Mouse (Mus musculus) leukemia stem cell, adult 10-12 weeks (primary cell): ENCODE measurements around the gene Olfr524. TPM values are rescaled to one million over a fixed set of nuclear protein-coding genes. Genes with fewer than 3 reads are reported as not detected.

Experiments used
- polyA plus RNA-seq: library from polyadenylated mRNA; stranded (reverse); fragments of >175 nt; gene quantifications from 2 replicates; pipeline ENCODE4 v1.2.3, GENCODE M21; 2012; ENCODE audit warnings: low replicate concordance

The Olfr524 gene
- polyA plus RNA-seq, result not detected in 2 replicates

DNA sequence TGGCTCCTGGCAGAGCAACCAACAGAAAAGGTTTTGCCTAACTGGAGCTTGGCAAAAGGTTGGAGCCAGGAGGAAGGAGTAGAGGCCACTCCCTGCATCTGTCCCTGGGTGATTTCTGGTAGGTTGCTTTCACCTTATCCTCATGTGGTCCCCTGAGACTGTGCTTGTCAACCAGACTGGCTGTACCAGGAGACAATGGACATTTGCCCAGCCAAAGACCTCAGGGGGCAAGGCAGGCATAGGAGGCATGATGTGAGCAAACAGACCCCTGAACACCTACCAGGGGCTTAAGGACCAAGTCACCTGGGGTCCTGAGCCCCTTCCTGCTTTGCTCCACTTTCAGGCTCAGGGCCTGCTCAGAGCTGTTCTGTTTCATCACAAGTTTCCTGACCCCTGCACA is at the start of gene Olfr524:
Gene Olfr524 (minus strand): TSS at position 101 of the 400 bp plus-strand sequence.

DNA sequence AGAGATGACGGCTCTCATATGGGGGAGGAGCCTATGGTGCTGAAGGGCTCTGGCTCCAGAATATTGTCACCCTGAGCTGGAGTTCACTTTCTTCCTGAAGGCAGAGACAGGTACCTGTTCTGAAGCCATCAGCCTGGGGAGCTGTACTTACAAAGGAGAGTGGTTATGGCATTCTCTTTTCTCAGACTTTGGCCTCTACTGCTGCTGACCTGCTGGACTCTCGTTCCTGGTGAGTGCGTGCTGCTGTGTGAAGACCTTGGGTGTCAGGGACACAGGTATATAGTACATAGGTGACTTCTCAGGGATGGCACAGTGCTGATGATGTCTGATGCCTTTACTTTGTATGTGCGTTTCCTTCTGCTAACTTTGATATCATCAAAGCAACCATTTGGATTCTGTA is 41.5 kb upstream of the Olfr524 start, which contains the start of gene 5830411N06Rik:
Gene 5830411N06Rik (plus strand): TSS at position 69 of the 400 bp plus-strand sequence.

DNA sequence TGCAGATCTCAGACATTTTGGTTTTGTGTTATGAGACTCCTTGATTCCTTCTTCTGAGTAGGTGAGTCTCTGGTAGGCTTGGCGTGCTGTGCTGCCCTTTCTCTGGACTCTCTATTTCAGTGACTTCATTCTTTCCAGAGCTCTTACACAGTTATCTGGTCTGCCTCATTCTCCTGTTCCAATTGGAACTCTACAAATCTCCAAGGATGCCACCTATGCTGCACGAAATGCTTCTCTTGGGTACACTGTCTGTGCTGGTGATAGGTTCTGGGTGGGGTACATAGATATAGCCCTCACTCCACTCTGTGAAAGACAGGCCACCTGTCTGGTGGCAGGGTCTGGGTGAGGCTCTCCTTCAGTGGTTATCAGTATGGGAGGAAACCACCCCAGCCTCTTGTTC is 12.2 kb upstream of the Olfr524 start, which contains the start of gene Cd163l1:
Gene Cd163l1 (plus strand): TSS at position 301 of the 400 bp plus-strand sequence.

DNA sequence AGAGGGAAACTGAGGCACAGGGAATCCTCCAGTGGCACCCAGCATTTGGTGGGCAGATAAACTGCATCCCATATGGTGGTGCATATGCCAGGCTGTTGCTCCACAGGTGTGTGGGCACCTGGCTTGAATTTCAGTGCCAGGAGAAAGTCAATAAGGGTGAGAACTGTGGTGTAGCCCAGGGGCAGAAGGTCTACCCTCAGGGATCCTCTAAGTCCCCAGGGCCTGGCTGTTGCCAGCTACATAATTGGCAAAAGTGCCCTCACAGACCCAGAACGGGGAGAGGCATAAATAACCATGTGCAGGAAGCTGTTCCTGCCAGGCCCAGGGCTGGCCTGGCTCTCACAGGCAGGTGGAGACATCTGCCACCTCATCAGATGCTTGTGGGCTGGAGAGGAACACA is 32.8 kb downstream of the Olfr524 start, which contains the start of gene Olfr523:
Gene Olfr523 (plus strand): TSS at position 282 of the 400 bp plus-strand sequence.

DNA sequence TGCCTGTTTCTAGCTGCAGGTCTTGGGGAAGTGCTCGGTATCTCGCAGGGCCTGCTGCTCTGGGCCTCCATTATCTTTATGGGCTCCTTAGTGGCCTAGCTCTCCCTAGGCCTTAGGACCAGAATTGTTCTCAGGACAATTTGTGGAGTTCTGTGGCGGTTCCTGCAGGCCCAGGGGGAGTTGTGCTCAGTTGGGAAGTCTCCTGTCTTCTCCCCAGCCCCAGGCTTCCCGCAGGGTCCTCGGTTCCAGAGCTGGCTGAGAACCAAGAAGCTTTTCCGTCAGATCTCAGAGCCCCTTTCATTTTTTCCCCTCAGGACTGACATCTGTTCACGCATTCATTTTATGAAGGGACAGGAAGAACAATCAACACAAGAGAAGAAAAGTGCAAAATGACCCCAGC is 41.1 kb downstream of the Olfr524 start, which contains the start of gene Olfr522:
Gene Olfr522 (minus strand): TSS at position 101 of the 400 bp plus-strand sequence.

DNA sequence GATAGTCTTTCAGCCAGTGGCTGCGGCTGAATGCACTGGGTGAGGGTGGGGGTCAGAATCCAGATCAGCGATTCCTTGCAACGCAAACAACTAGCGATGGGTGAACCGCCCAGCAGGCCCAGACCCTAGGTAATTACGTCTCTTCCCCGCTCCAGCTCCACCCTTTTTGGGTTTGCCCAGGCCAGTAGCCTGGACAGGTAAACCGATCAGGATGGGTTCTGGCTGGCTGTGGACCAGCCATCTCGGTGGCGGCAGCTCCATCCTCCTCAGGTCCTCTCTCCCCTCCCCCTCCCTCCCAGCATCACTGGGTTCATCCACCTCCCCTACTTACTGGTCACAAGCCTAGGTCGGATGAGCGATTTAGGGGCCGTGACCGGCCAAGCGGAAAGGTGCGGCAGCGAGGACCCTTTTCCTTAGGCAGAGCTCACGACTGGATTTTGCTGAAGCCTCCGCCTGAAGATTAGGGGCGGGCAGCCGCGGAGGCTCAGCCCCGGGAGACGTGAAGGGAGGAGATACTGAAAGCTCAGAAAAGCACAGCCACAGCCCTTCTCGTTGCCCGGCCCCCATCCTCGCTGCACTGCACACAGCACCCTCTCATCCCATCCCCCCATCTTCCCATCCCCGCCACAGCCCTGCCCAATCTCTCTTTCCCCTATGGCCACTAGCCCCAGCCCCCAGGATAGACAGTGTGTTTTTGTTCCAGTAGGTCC is 51.4 kb downstream of the Olfr524 start, which contains the start of gene Sprn:
Gene Sprn (minus strand): TSS at position 660 of the 710 bp plus-strand sequence.

Other genes with a start within 250 kb of the Olfr524 start
- gene 6430531B16Rik, start 227.2 kb downstream of the Olfr524 start, polyA plus RNA-seq, result not detected in 2 replicates
- 2.5 and 4.3 TPM in 2 replicates for gene Adam8, start 213.4 kb downstream of the Olfr524 start, polyA plus RNA-seq
- 15.0 and 21.8 TPM in 2 replicates for gene Zfp511, start 169.6 kb downstream of the Olfr524 start, polyA plus RNA-seq
- 2.9 and 8.4 TPM in 2 replicates for gene Tubgcp2, start 169.3 kb downstream of the Olfr524 start, polyA plus RNA-seq
- gene Msx3, start 156.9 kb downstream of the Olfr524 start, polyA plus RNA-seq, result not detected in 2 replicates
- gene Caly, start 123.4 kb downstream of the Olfr524 start, polyA plus RNA-seq, result not detected in 2 replicates
- not detected in 2 replicates for gene Prap1, start 112.6 kb downstream of the Olfr524 start, polyA plus RNA-seq
- gene Fuom, start 103.5 kb downstream of the Olfr524 start, polyA plus RNA-seq, result 22.3 and 34.2 TPM in 2 replicates
- 2.6 and 4.2 TPM in 2 replicates for gene Paox, start 90.2 kb downstream of the Olfr524 start, polyA plus RNA-seq
- 2.1 and 6.3 TPM in 2 replicates for gene Echs1, start 89.5 kb downstream of the Olfr524 start, polyA plus RNA-seq
- gene Mtg1, start 68.4 kb downstream of the Olfr524 start, polyA plus RNA-seq, result 5.5 and 5.9 TPM in 2 replicates
- gene Sprn, start 51.1 kb downstream of the Olfr524 start, polyA plus RNA-seq, result not detected in 2 replicates
- gene Olfr522, start 41.2 kb downstream of the Olfr524 start, polyA plus RNA-seq, result not detected in 2 replicates
- gene Olfr523, start 32.7 kb downstream of the Olfr524 start, polyA plus RNA-seq, result not detected in 2 replicates
- gene Cd163l1, start 12.3 kb upstream of the Olfr524 start, polyA plus RNA-seq, result 0.07 TPM in 1 of 2 replicates, not detected in the other
- 0.05 and 0.08 TPM in 2 replicates for gene 5830411N06Rik, start 41.3 kb upstream of the Olfr524 start, polyA plus RNA-seq
- gene Olfr525, start 114.9 kb upstream of the Olfr524 start, polyA plus RNA-seq, result not detected in 2 replicates
- gene Olfr527, start 128.1 kb upstream of the Olfr524 start, polyA plus RNA-seq, result not detected in 2 replicates
- 0.06 TPM in 1 of 2 replicates, not detected in the other for gene Olfr60, start 155.7 kb upstream of the Olfr524 start, polyA plus RNA-seq
- gene Olfr530, start 170.4 kb upstream of the Olfr524 start, polyA plus RNA-seq, result not detected in 2 replicates
- gene Olfr531, start 197.0 kb upstream of the Olfr524 start, polyA plus RNA-seq, result not detected in 2 replicates
- gene Olfr532, start 215.7 kb upstream of the Olfr524 start, polyA plus RNA-seq, result not detected in 2 replicates